Mouse (Mus musculus) heart, embryonic 13.5 days (tissue): ENCODE results near the gene Col1a2. TPM values are rescaled to one million over a fixed set of nuclear protein-coding genes. Genes with fewer than 3 reads are reported as not detected.

Experiments
- ATAC-seq: fragments of 200-750 bp; cut with Nextera tagmentation; 2 replicates; pipeline ENCODE4 v1.8.0; 2017; ENCODE audit warnings: moderate TSS enrichment; ENCODE audit not compliant: insufficient number of reproducible peaks, low FRiP score, low TSS enrichment; ENCODE audit errors: extremely low read depth
- H3K27ac ChIP-seq: fragments of 300-500 bp; sonication (generic); replicated peaks from 2 replicates; pipeline ENCODE4 v1.5.1; 2015; ENCODE audit warnings: moderate library complexity, mild to moderate bottlenecking, inconsistent platforms
- H3K27me3 ChIP-seq: fragments of 300-500 bp; sonication (generic); replicated peaks from 2 replicates; pipeline ENCODE4 v1.6.1; 2015; ENCODE audit warnings: mild to moderate bottlenecking, inconsistent platforms
- H3K36me3 ChIP-seq: fragments of 300-500 bp; sonication (generic); 2 replicates; pipeline ENCODE4 v1.6.1; 2015; ENCODE audit warnings: mild to moderate bottlenecking, inconsistent platforms
- H3K4me1 ChIP-seq: fragments of 300-500 bp; sonication (generic); 2 replicates; pipeline ENCODE4 v1.6.1; 2015; ENCODE audit warnings: inconsistent platforms
- H3K4me2 ChIP-seq: fragments of 300-500 bp; sonication (generic); 2 replicates; pipeline ENCODE4 v1.6.1; 2015; ENCODE audit warnings: inconsistent platforms, mild to moderate bottlenecking, moderate library complexity
- H3K4me3 ChIP-seq: fragments of 300-500 bp; sonication (generic); 2 replicates; pipeline ENCODE4 v1.5.1; 2015; ENCODE audit warnings: moderate library complexity, mild to moderate bottlenecking, inconsistent platforms
- H3K9ac ChIP-seq: fragments of 300-500 bp; sonication (generic); 2 replicates; pipeline ENCODE4 v1.6.1; 2015; ENCODE audit warnings: inconsistent platforms, mild to moderate bottlenecking, moderate library complexity
- H3K9me3 ChIP-seq: fragments of 300-500 bp; sonication (generic); 2 replicates; pipeline ENCODE4 v1.6.1; 2016; ENCODE audit warnings: inconsistent platforms
- WGBS: fragments of 180-500 bp; shearing (Covaris S2); methylation state at CpG from one replicate; pipeline ENCODE4 v1.1.7; 2015; ENCODE audit warnings: mixed read lengths; 5-methylcytosine and 5-hydroxymethylcytosine counted together
- polyA plus RNA-seq: library from polyadenylated mRNA; unstranded; fragments of >200 nt; fragmentation: Nextera tagmentation; extraction: Ambion mirVana; gene quantifications from 2 replicates; pipeline ENCODE4 v1.2.1, GENCODE M21; 2015

Col1a2 gene
- polyA plus RNA-seq, 1 experiment from 2014 or later: 328 TPM

- no peak for ATAC-seq
- H3K36me3 ChIP-seq: no peaks in the 10 kb centered on the region
- no peak overlapping the region for H3K9ac ChIP-seq
- H3K27me3 ChIP-seq: no peaks in the 10 kb centered on the region
- WGBS: 75% methylated on average over 4 of the region's 4 CpGs
- no peak overlapping the region for H3K27ac ChIP-seq
- no peak overlapping the region for H3K4me2 ChIP-seq
- H3K4me3 ChIP-seq: no peak overlapping the region
- H3K9me3 ChIP-seq: no peaks in the 10 kb centered on the region
- H3K4me1 ChIP-seq: 0 out of 2 replicates have a peak, but pooled peaks cover 3% of the 10 kb centered on the region
These were observed 83.3 kb downstream of the Col1a2 start for GRCm38 (mm10) chr6:4587946-4588345.

DNA sequence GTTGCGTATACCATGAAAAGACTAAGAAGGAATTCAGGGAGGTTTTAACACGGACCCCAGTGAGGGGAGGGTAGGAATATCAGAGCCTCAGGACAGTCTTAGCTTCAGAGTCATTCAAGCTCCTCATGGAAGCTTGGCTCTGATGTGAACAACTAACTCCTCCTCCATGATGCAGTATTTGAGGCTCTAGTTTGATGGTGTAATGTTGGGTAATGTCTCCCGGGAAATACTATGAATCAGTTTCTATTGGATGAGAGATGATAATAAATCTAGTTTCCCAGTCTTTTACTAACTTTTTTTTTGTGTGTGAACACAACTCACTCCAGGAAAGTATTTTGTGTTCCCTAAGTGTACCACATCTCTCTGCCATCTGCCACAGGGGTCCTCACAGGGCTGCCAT lies 84.1 kb downstream of the Col1a2 start:
- Histone ChIP-seq H3K4me1 (no peaks in the 10 kb centered on the region), H3K9ac (no peak overlapping the region), H3K27me3 (no peaks in the 10 kb centered on the region), H3K9me3 (no peaks in the 10 kb centered on the region), H3K4me2 (no peak overlapping the region), H3K36me3 (no peaks in the 10 kb centered on the region), H3K4me3 (no peak overlapping the region), H3K27ac (no peak overlapping the region)
- WGBS: 86% methylated on average over 3 of the region's 3 CpGs
- ATAC-seq: no peak

DNA sequence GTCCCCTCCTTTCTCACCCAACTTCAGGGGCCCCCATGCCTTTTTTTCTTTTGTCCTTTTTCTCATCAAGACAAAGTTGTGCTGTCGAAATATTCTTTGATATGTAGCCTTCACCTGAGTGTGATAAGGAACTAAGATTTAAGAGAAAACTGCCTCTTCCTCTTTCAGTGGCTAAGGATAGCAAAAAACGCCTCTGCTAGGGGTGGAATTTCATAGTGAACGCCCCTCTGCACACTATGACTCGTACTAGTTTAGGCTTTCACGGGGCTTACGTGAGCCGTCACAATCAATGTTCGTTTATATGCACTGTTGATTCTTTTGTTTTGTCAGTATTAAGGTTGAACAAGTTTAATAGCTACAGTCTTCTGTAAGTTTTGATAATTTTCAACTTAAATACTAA lies 85.5 kb downstream of the Col1a2 start:
- WGBS: 69% methylated on average over 8 of the region's 8 CpGs

More for the DNA sequence above, 85.5 kb downstream of the Col1a2 start:
- Histone ChIP-seq H3K27me3 (no peaks in the 10 kb centered on the region), H3K36me3 (no peaks in the 10 kb centered on the region), H3K4me2 (no peak overlapping the region), H3K27ac (no peak overlapping the region), H3K4me1 (no peaks in the 10 kb centered on the region), H3K9ac (no peak overlapping the region), H3K9me3 (no peaks in the 10 kb centered on the region), H3K4me3 (no peak overlapping the region)
- no peak for ATAC-seq

Other genes starting within 250 kb of the Col1a2 start
- 24.8 and 26.0 TPM in 2 replicates for gene Casd1, start 96.0 kb downstream of the Col1a2 start, polyA plus RNA-seq
- 55.9 and 56.9 TPM in 2 replicates for gene Sgce, start 242.4 kb downstream of the Col1a2 start, polyA plus RNA-seq
- 2.5 and 2.6 TPM in 2 replicates for gene Peg10, start 242.5 kb downstream of the Col1a2 start, polyA plus RNA-seq